Mouse (Mus musculus): ENCODE measurements around the gene Slc9a9.

- TF ChIP-seq POLR2A (IDR thresholded peaks at IDR 0.05; ENCODE audit: control insufficient read depth, low read depth, low read length) (no peak), CTCF (IDR thresholded peaks at IDR 0.05; ENCODE audit: control insufficient read depth, insufficient read depth, insufficient replicate concordance, low read depth, low read length) (no peak)
These were observed 510.9 kb downstream of the Slc9a9 start for GRCm38 (mm10) chr9:95180569-95180968.
